Mouse (Mus musculus): ENCODE data around the gene Oser1. TPM values are rescaled to one million over a fixed set of nuclear protein-coding genes. Genes with fewer than 3 reads are reported as not detected.

The Oser1 gene
- polyA plus RNA-seq, 2 experiments = 12.8 to 31.3 TPM

GRCm38 (mm10) chr2:163449276-163449675 is 24.8 kb upstream of the Oser1 start:
- 32% methylated on average over 3 of the region's 3 CpGs for WGBS (ENCODE audit: insufficient replicate concordance)
- ATAC-seq (ENCODE audit: insufficient read depth) (no peak), DNase-seq (ENCODE audit: low read depth in 3 of 3, low spot score in 3 of 3) (no peak)
- Histone ChIP-seq H3K4me3 (ENCODE audit: insufficient read depth in 1 of 2, low read depth in 2 of 2, low read length in 2 of 2) (no peak overlapping the region), H3K9ac (replicated peaks) (no peak overlapping the region), H3K27ac (no peak overlapping the region), H3K27me3 (ENCODE audit: control insufficient read depth, insufficient read depth, low read length) (no peaks in the 10 kb centered on the region), H3K9me3 (ENCODE audit: control insufficient read depth, low read length) (no peaks in the 10 kb centered on the region), H3K4me2 (ENCODE audit: low read depth) (no peak overlapping the region), H3K4me1 (replicated peaks; ENCODE audit: control insufficient read depth in 2 of 2, insufficient read depth in 2 of 2, low read length in 1 of 2) (no peaks in the 10 kb centered on the region), H3K36me3 (replicated peaks; ENCODE audit: control insufficient read depth, insufficient read depth, low read depth) (no peaks in the 10 kb centered on the region)
- TF ChIP-seq CTCF (IDR thresholded peaks at IDR 0.05; ENCODE audit: low read depth) (no peak), EP300 (IDR thresholded peaks at IDR 0.05; ENCODE audit: low read depth) (no peak)

- no peaks in the 10 kb centered on the region for H3K9me3 ChIP-seq (ENCODE audit: control insufficient read depth, low read length)
- TF ChIP-seq EP300 (IDR thresholded peaks at IDR 0.05; ENCODE audit: low read depth) (no peak), CTCF (IDR thresholded peaks at IDR 0.05; ENCODE audit: low read depth) (no peak)
Measured at GRCm38 (mm10) chr2:163447375-163447774, 22.9 kb upstream of the Oser1 start.

GRCm38 (mm10) chr2:163444017-163444416 is 19.5 kb upstream of the Oser1 start:
- WGBS (ENCODE audit: insufficient replicate concordance) = 43% methylated on average over 7 of the region's 7 CpGs
- Histone ChIP-seq H3K27ac (no peak overlapping the region), H3K4me3 (ENCODE audit: insufficient read depth in 1 of 2, low read depth in 2 of 2, low read length in 2 of 2) (no peak overlapping the region), H3K36me3 (replicated peaks; ENCODE audit: control insufficient read depth, insufficient read depth, low read depth) (no peaks in the 10 kb centered on the region), H3K4me2 (ENCODE audit: low read depth) (no peak overlapping the region), H3K9me3 (ENCODE audit: control insufficient read depth, low read length) (no peaks in the 10 kb centered on the region), H3K4me1 (replicated peaks; ENCODE audit: control insufficient read depth in 2 of 2, insufficient read depth in 2 of 2, low read length in 1 of 2) (no peaks in the 10 kb centered on the region), H3K27me3 (ENCODE audit: control insufficient read depth, insufficient read depth, low read length) (peaks cover 2% of the 10 kb centered on the region), H3K9ac (replicated peaks) (no peak overlapping the region)
- no peak for ATAC-seq (ENCODE audit: insufficient read depth)
- no peak for DNase-seq (ENCODE audit: low read depth in 3 of 3, low spot score in 3 of 3)
- TF ChIP-seq CTCF (IDR thresholded peaks at IDR 0.05; ENCODE audit: low read depth) (no peak), EP300 (IDR thresholded peaks at IDR 0.05; ENCODE audit: low read depth) (no peak)

More at GRCm38 (mm10) chr2:163447375-163447774, 22.9 kb upstream of the Oser1 start:
- ATAC-seq (ENCODE audit: insufficient read depth) (no peak), DNase-seq (ENCODE audit: low read depth in 3 of 3, low spot score in 3 of 3) (no peak)
- no peak overlapping the region for H3K27ac ChIP-seq
- no peak overlapping the region for H3K4me2 ChIP-seq (ENCODE audit: low read depth)
- H3K9ac ChIP-seq (replicated peaks) = no peak overlapping the region
- no peaks in the 10 kb centered on the region for H3K36me3 ChIP-seq (replicated peaks; ENCODE audit: control insufficient read depth, insufficient read depth, low read depth)
- no peaks in the 10 kb centered on the region for H3K4me1 ChIP-seq (replicated peaks; ENCODE audit: control insufficient read depth in 2 of 2, insufficient read depth in 2 of 2, low read length in 1 of 2)
- H3K27me3 ChIP-seq (ENCODE audit: control insufficient read depth, insufficient read depth, low read length) = no peaks in the 10 kb centered on the region
- 64% methylated on average over 12 of the region's 12 CpGs for WGBS (ENCODE audit: insufficient replicate concordance)
- no peak overlapping the region for H3K4me3 ChIP-seq (ENCODE audit: insufficient read depth in 1 of 2, low read depth in 2 of 2, low read length in 2 of 2)

- TF ChIP-seq EP300 (IDR thresholded peaks at IDR 0.05; ENCODE audit: low read depth) (no peak), CTCF (IDR thresholded peaks at IDR 0.05; ENCODE audit: low read depth) (no peak)
- Histone ChIP-seq H3K4me1 (replicated peaks; ENCODE audit: control insufficient read depth in 2 of 2, insufficient read depth in 2 of 2, low read length in 1 of 2) (no peaks in the 10 kb centered on the region), H3K36me3 (replicated peaks; ENCODE audit: control insufficient read depth, insufficient read depth, low read depth) (no peaks in the 10 kb centered on the region), H3K27me3 (ENCODE audit: control insufficient read depth, insufficient read depth, low read length) (peaks cover 6% of the 10 kb centered on the region), H3K9me3 (ENCODE audit: control insufficient read depth, low read length) (no peaks in the 10 kb centered on the region), H3K4me3 (ENCODE audit: insufficient read depth in 1 of 2, low read depth in 2 of 2, low read length in 2 of 2) (no peak overlapping the region), H3K4me2 (ENCODE audit: low read depth) (no peak overlapping the region), H3K27ac (no peak overlapping the region), H3K9ac (replicated peaks) (no peak overlapping the region)
- 45% methylated on average over 6 of the region's 6 CpGs for WGBS (ENCODE audit: insufficient replicate concordance)
- DNase-seq (ENCODE audit: low read depth in 3 of 3, low spot score in 3 of 3) (no peak), ATAC-seq (ENCODE audit: insufficient read depth) (no peak)
Measured at GRCm38 (mm10) chr2:163443543-163443942, 19.0 kb upstream of the Oser1 start.

GRCm38 (mm10) chr2:163439488-163439887 is 15.0 kb upstream of the Oser1 start:
- no peak for TF ChIP-seq CTCF (IDR thresholded peaks at IDR 0.05; ENCODE audit: low read depth)
- no peak for TF ChIP-seq EP300 (IDR thresholded peaks at IDR 0.05; ENCODE audit: low read depth)
- H3K4me3 ChIP-seq (ENCODE audit: insufficient read depth in 1 of 2, low read depth in 2 of 2, low read length in 2 of 2) = no peak overlapping the region
- H3K27me3 ChIP-seq (ENCODE audit: control insufficient read depth, insufficient read depth, low read length) = peaks cover 12% of the 10 kb centered on the region
- ATAC-seq (ENCODE audit: insufficient read depth) = no peak
- no peak overlapping the region for H3K27ac ChIP-seq
- no peak overlapping the region for H3K4me2 ChIP-seq (ENCODE audit: low read depth)
- no peak overlapping the region for H3K9ac ChIP-seq (replicated peaks)
- no peaks in the 10 kb centered on the region for H3K9me3 ChIP-seq (ENCODE audit: control insufficient read depth, low read length)
- WGBS (ENCODE audit: insufficient replicate concordance) = 24% methylated on average over 1 of the region's 1 CpGs
- no peak for DNase-seq (ENCODE audit: low read depth in 3 of 3, low spot score in 3 of 3)
- H3K36me3 ChIP-seq (replicated peaks; ENCODE audit: control insufficient read depth, insufficient read depth, low read depth) = no peaks in the 10 kb centered on the region
- no peaks in the 10 kb centered on the region for H3K4me1 ChIP-seq (replicated peaks; ENCODE audit: control insufficient read depth in 2 of 2, insufficient read depth in 2 of 2, low read length in 1 of 2)

Data from liver, embryonic 14.5 days (tissue).